Mouse (Mus musculus): ENCODE results near the gene Pcdh8. TPM values are rescaled to one million over a fixed set of nuclear protein-coding genes. Genes with fewer than 3 reads are reported as not detected.

Gene Pcdh8
- polyA plus RNA-seq (2015; fragmentation: Nextera tagmentation; extraction: Ambion mirVana) = not detected in 2 replicates

DNA sequence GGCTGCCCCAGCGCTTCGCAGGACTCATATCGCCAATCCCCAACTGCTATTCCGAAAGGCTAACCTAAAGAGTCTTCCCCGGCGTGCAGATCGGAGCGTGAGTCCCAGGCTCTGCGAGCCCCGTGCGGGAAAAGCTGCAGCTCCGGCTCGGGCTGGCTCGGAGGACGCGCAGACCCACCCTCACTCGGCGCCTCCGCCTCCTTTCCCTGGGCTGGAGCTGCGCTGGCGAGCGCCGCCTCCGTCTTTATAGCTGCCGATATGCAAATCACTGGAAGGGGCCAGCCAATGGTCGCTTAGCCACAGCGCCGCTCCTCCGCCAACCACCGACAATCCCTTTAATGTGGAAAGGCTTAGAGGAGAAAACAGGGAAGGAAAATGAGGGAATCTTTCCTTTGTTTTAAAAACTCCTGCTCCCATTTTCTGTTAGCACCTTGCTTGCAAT, at the start of gene Pcdh8:
Pcdh8 (minus strand) TSS at position 219 of the 442 bp plus-strand sequence.
- Histone ChIP-seq H3K9ac (ENCODE audit: low read depth, low read length) (no peak within 1 kb of the TSS), H3K4me3 (ENCODE audit: low read depth, low read length) (peak within 1 kb of the TSS; percentile 17; the same call in 1 of the 2 replicates), H3K4me2 (ENCODE audit: low read depth, low read length) (peak within 1 kb of the TSS; percentile 46), H3K9me3 (replicated peaks; ENCODE audit: control insufficient read depth, low read length) (no peaks in the 10 kb centered on the region), H3K4me1 (ENCODE audit: control insufficient read depth, low read depth, low read length) (no peaks in the 10 kb centered on the region; the same call in 1 of the 2 replicates), H3K36me3 (ENCODE audit: control insufficient read depth, insufficient read depth) (no peaks in the 10 kb centered on the region), H3K27me3 (ENCODE audit: control insufficient read depth, insufficient read depth, low read depth, low read length) (peaks cover 82% of the 10 kb centered on the region), H3K27ac (ENCODE audit: low read length) (no peak within 1 kb of the TSS)
- WGBS (ENCODE audit: insufficient replicate concordance) = under 1% methylated on average over 30 of the region's 30 CpGs
- ATAC-seq (ENCODE audit: low read depth) = no peak

GRCm38 (mm10) chr14:79814709-79815108, 43.6 kb upstream of the Pcdh8 start:
- WGBS (ENCODE audit: insufficient replicate concordance) = 56% methylated on average over 8 of the region's 8 CpGs
- Histone ChIP-seq H3K27ac (ENCODE audit: low read length) (no peak overlapping the region), H3K4me3 (ENCODE audit: low read depth, low read length) (no peak overlapping the region), H3K4me2 (ENCODE audit: low read depth, low read length) (no peak overlapping the region), H3K9ac (ENCODE audit: low read depth, low read length) (no peak overlapping the region), H3K4me1 (ENCODE audit: control insufficient read depth, low read depth, low read length) (no peaks in the 10 kb centered on the region), H3K36me3 (ENCODE audit: control insufficient read depth, insufficient read depth) (no peaks in the 10 kb centered on the region), H3K9me3 (replicated peaks; ENCODE audit: control insufficient read depth, low read length) (no peaks in the 10 kb centered on the region), H3K27me3 (ENCODE audit: control insufficient read depth, insufficient read depth, low read depth, low read length) (no peaks in the 10 kb centered on the region)
- ATAC-seq (ENCODE audit: low read depth) = no peak

- no peak for ATAC-seq (ENCODE audit: low read depth)
- Histone ChIP-seq H3K9ac (ENCODE audit: low read depth, low read length) (no peak overlapping the region), H3K36me3 (ENCODE audit: control insufficient read depth, insufficient read depth) (no peaks in the 10 kb centered on the region), H3K4me1 (ENCODE audit: control insufficient read depth, low read depth, low read length) (no peaks in the 10 kb centered on the region), H3K4me2 (ENCODE audit: low read depth, low read length) (no peak overlapping the region), H3K9me3 (replicated peaks; ENCODE audit: control insufficient read depth, low read length) (no peaks in the 10 kb centered on the region), H3K27ac (ENCODE audit: low read length) (no peak overlapping the region), H3K27me3 (ENCODE audit: control insufficient read depth, insufficient read depth, low read depth, low read length) (no peaks in the 10 kb centered on the region), H3K4me3 (ENCODE audit: low read depth, low read length) (no peak overlapping the region)
- 27% methylated on average over 1 of the region's 1 CpGs for WGBS (ENCODE audit: insufficient replicate concordance)
These were observed 43.0 kb upstream of the Pcdh8 start for GRCm38 (mm10) chr14:79814084-79814483.

DNA sequence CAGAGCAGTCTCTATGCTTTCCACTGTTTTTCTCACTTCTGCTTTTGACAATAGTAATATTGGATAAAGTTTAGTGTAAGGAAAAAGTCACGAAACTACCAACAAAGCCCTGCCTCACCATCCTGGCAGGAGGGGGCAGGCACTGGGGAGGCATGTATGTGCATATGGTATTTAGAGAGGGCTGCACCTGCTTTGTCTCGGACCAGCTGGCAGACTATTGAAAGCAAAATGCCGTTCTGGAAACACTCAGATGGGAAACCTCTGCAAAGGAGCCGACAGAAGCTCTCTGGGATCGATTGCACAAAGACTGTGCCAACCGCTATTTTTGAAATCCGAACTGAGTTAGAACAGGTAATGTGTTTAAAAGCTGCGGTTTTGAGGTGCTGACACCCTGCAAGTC, 22.1 kb upstream of the Pcdh8 start:
- no peak for ATAC-seq (ENCODE audit: low read depth)
- H3K27me3 ChIP-seq (ENCODE audit: control insufficient read depth, insufficient read depth, low read depth, low read length) = no peaks in the 10 kb centered on the region
- H3K36me3 ChIP-seq (ENCODE audit: control insufficient read depth, insufficient read depth) = no peaks in the 10 kb centered on the region
- no peaks in the 10 kb centered on the region for H3K4me1 ChIP-seq (ENCODE audit: control insufficient read depth, low read depth, low read length)
- no peaks in the 10 kb centered on the region; the same call in 1 of the 2 replicates for H3K9me3 ChIP-seq (replicated peaks; ENCODE audit: control insufficient read depth, low read length)
- H3K27ac ChIP-seq (ENCODE audit: low read length) = no peak overlapping the region
- no peak overlapping the region for H3K4me3 ChIP-seq (ENCODE audit: low read depth, low read length)
- WGBS (ENCODE audit: insufficient replicate concordance) = 56% methylated on average over 8 of the region's 8 CpGs
- H3K9ac ChIP-seq (ENCODE audit: low read depth, low read length) = no peak overlapping the region
- no peak overlapping the region for H3K4me2 ChIP-seq (ENCODE audit: low read depth, low read length)

GRCm38 (mm10) chr14:79789535-79789934, 18.4 kb upstream of the Pcdh8 start:
- Histone ChIP-seq H3K4me2 (ENCODE audit: low read depth, low read length) (no peak overlapping the region), H3K9me3 (replicated peaks; ENCODE audit: control insufficient read depth, low read length) (no peaks in the 10 kb centered on the region; the same call in 1 of the 2 replicates), H3K4me3 (ENCODE audit: low read depth, low read length) (no peak overlapping the region), H3K9ac (ENCODE audit: low read depth, low read length) (no peak overlapping the region), H3K27ac (ENCODE audit: low read length) (no peak overlapping the region), H3K36me3 (ENCODE audit: control insufficient read depth, insufficient read depth) (no peaks in the 10 kb centered on the region), H3K4me1 (ENCODE audit: control insufficient read depth, low read depth, low read length) (no peaks in the 10 kb centered on the region), H3K27me3 (ENCODE audit: control insufficient read depth, insufficient read depth, low read depth, low read length) (no peaks in the 10 kb centered on the region)
- WGBS (ENCODE audit: insufficient replicate concordance) = 33% methylated on average over 4 of the region's 4 CpGs
- no peak for ATAC-seq (ENCODE audit: low read depth)

DNA sequence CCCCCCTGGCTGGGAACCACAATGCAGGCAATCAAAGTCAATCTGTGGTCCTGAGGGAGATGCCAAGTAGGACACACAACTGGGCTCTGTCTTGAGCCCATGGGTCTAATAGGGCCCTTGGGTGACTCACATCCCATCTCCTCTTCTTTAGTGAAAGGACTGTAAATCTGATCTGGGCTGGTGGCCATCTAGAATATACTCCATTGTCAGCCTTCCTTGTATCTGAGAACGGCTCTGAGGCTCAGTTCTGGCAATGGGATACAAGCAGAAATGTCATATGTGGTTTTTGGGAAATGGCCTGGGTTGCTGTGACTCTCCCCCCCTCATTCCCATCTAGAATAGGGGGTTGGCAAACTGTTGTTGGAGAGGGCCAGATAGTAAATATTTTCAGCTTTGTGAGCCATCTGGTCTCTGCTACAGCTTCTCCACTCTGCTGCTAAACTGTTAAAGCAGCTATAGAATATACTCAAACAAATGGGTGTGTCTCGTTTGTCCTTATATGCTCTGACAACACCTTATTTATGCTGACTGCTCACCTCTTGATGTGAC, 17.6 kb upstream of the Pcdh8 start:
- Histone ChIP-seq H3K9ac (ENCODE audit: low read depth, low read length) (no peak overlapping the region), H3K4me3 (ENCODE audit: low read depth, low read length) (no peak overlapping the region), H3K9me3 (replicated peaks; ENCODE audit: control insufficient read depth, low read length) (no peaks in the 10 kb centered on the region; the same call in 1 of the 2 replicates), H3K27me3 (ENCODE audit: control insufficient read depth, insufficient read depth, low read depth, low read length) (no peaks in the 10 kb centered on the region), H3K27ac (ENCODE audit: low read length) (no peak overlapping the region), H3K36me3 (ENCODE audit: control insufficient read depth, insufficient read depth) (no peaks in the 10 kb centered on the region), H3K4me2 (ENCODE audit: low read depth, low read length) (no peak overlapping the region), H3K4me1 (ENCODE audit: control insufficient read depth, low read depth, low read length) (no peaks in the 10 kb centered on the region)
- no peak for ATAC-seq (ENCODE audit: low read depth)
- WGBS (ENCODE audit: insufficient replicate concordance) = 31% methylated on average over 2 of the region's 2 CpGs

DNA sequence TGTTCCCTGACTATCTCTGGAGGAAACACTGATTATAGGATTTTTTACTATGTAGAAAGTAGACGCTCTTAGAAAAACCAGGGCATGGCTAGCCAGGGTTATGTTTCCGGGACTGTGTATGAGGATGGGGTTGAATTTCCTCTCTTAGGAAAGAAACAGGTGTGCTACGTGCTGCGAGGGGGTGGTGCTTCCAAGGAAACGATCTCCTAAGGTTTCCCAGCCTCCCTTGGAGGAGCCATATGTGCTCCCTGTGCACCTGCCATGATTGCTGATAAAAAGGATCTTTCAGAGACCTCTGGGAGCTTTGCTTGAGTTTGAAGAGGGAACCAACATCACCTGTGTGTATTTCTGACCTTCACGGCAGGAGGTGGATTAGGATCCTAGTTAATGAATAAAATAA, 16.8 kb upstream of the Pcdh8 start:
- no peak for ATAC-seq (ENCODE audit: low read depth)
- H3K36me3 ChIP-seq (ENCODE audit: control insufficient read depth, insufficient read depth) = no peaks in the 10 kb centered on the region
- 69% methylated on average over 6 of the region's 6 CpGs for WGBS (ENCODE audit: insufficient replicate concordance)

DNA sequence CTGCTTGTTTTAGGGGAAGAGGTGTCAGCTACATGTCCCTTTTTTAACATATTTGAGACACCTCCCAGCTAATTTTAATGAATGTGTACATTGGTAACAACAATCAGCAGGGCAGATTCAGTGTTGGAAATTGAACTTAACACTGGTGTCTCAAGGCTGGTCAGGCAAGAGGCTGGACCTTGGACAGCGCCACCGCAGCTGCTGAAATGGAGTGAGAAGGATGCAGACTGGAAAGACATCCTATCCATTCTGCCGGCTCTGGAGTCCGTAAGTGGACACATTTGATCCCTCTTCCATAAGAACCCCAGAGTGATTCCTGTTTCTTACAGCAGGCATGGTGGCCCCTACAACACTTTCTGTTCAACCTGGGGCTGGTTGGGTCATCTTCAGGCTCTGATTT, 14.3 kb upstream of the Pcdh8 start:
- H3K9ac ChIP-seq (ENCODE audit: low read depth, low read length) = no peak overlapping the region
- H3K4me1 ChIP-seq (ENCODE audit: control insufficient read depth, low read depth, low read length) = no peaks in the 10 kb centered on the region
- no peaks in the 10 kb centered on the region for H3K36me3 ChIP-seq (ENCODE audit: control insufficient read depth, insufficient read depth)
- no peak for ATAC-seq (ENCODE audit: low read depth)
- no peaks in the 10 kb centered on the region for H3K9me3 ChIP-seq (replicated peaks; ENCODE audit: control insufficient read depth, low read length)
- H3K4me2 ChIP-seq (ENCODE audit: low read depth, low read length) = no peak overlapping the region
- no peaks in the 10 kb centered on the region for H3K27me3 ChIP-seq (ENCODE audit: control insufficient read depth, insufficient read depth, low read depth, low read length)
- WGBS (ENCODE audit: insufficient replicate concordance) = 36% methylated on average over 4 of the region's 4 CpGs
- no peak overlapping the region for H3K4me3 ChIP-seq (ENCODE audit: low read depth, low read length)
- no peak overlapping the region for H3K27ac ChIP-seq (ENCODE audit: low read length)

More for the DNA sequence above, 16.8 kb upstream of the Pcdh8 start:
- no peak overlapping the region for H3K4me3 ChIP-seq (ENCODE audit: low read depth, low read length)
- H3K27me3 ChIP-seq (ENCODE audit: control insufficient read depth, insufficient read depth, low read depth, low read length) = no peaks in the 10 kb centered on the region
- H3K9me3 ChIP-seq (replicated peaks; ENCODE audit: control insufficient read depth, low read length) = no peaks in the 10 kb centered on the region; the same call in 1 of the 2 replicates
- no peak overlapping the region for H3K4me2 ChIP-seq (ENCODE audit: low read depth, low read length)
- no peak overlapping the region for H3K27ac ChIP-seq (ENCODE audit: low read length)
- no peaks in the 10 kb centered on the region for H3K4me1 ChIP-seq (ENCODE audit: control insufficient read depth, low read depth, low read length)
- H3K9ac ChIP-seq (ENCODE audit: low read depth, low read length) = no peak overlapping the region

DNA sequence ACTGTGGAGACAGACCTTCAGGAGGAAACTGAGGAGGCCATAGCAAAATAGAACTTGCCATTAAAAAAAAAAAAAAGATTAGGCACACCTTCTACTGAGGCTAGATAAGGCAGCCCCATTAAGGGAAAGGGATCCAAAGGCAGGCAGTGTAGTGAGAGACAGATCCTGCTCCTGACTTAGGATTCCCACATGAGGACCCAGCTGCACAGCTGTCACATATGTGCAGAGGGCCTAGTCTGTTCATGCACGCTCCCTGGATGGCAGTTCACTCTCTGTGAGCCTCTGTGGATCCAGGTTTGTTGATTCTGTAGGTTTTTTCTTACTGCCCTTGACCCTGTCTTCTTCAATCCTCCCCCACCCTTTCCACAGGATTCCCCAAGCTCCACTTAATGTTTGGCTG, 9.8 kb upstream of the Pcdh8 start:
- H3K4me2 ChIP-seq (ENCODE audit: low read depth, low read length) = no peak overlapping the region
- H3K36me3 ChIP-seq (ENCODE audit: control insufficient read depth, insufficient read depth) = no peaks in the 10 kb centered on the region
- H3K27ac ChIP-seq (ENCODE audit: low read length) = no peak overlapping the region
- no peaks in the 10 kb centered on the region for H3K9me3 ChIP-seq (replicated peaks; ENCODE audit: control insufficient read depth, low read length)
- H3K4me1 ChIP-seq (ENCODE audit: control insufficient read depth, low read depth, low read length) = no peaks in the 10 kb centered on the region
- no peak overlapping the region for H3K9ac ChIP-seq (ENCODE audit: low read depth, low read length)
- no peak for ATAC-seq (ENCODE audit: low read depth)
- no peak overlapping the region for H3K4me3 ChIP-seq (ENCODE audit: low read depth, low read length)
- WGBS (ENCODE audit: insufficient replicate concordance) = 55% methylated on average over 1 of the region's 1 CpGs
- no peaks in the 10 kb centered on the region for H3K27me3 ChIP-seq (ENCODE audit: control insufficient read depth, insufficient read depth, low read depth, low read length)
